Mouse (Mus musculus): Measurements from ENCODE around the gene Gng8.
A peak's percentile ranks its signal among the peaks of the same experiment; 100 is the strongest.

The Gng8 gene

GRCm38 (mm10) chr7:16908859-16909258 is 17.3 kb downstream of the Gng8 start:
- no peak for DNase-seq

- no peak for DNase-seq
These were observed 18.3 kb downstream of the Gng8 start for GRCm38 (mm10) chr7:16909909-16910308.

GRCm38 (mm10) chr7:16911904-16912303 is 20.3 kb downstream of the Gng8 start:
- DNase-seq, result no peak

- no peak for DNase-seq
These were observed 20.8 kb downstream of the Gng8 start for GRCm38 (mm10) chr7:16912360-16912759.

- peak in 1 of 2 experiments; percentile 72 for DNase-seq
These were observed 22.3 kb downstream of the Gng8 start for GRCm38 (mm10) chr7:16913806-16914452.

- DNase-seq, result no peak
These were observed 23.1 kb downstream of the Gng8 start for GRCm38 (mm10) chr7:16914453-16915343.

GRCm38 (mm10) chr7:16915461-16916340 is 24.1 kb downstream of the Gng8 start:
- DNase-seq, result no peak

- DNase-seq, result no peak
These were observed 25.0 kb downstream of the Gng8 start for GRCm38 (mm10) chr7:16916342-16917265.

GRCm38 (mm10) chr7:16917447-16917846 is 25.9 kb downstream of the Gng8 start:
- DNase-seq, result no peak

GRCm38 (mm10) chr7:16918014-16918413 is 26.4 kb downstream of the Gng8 start:
- no peak for DNase-seq

- DNase-seq, result no peak
These were observed 27.1 kb downstream of the Gng8 start for GRCm38 (mm10) chr7:16918670-16919069.

- DNase-seq, result no peak
These were observed 28.0 kb downstream of the Gng8 start for GRCm38 (mm10) chr7:16919395-16920149.

GRCm38 (mm10) chr7:16920150-16920579 is 28.6 kb downstream of the Gng8 start:
- no peak for DNase-seq

- DNase-seq, result no peak
These were observed 29.5 kb downstream of the Gng8 start for GRCm38 (mm10) chr7:16920818-16921791.

- DNase-seq, result no peak
These were observed 30.3 kb downstream of the Gng8 start for GRCm38 (mm10) chr7:16921881-16922335.

GRCm38 (mm10) chr7:16922360-16922973 is 30.9 kb downstream of the Gng8 start:
- DNase-seq, result no peak

GRCm38 (mm10) chr7:16923283-16924036 is 31.9 kb downstream of the Gng8 start:
- peak; percentile 34 to 37 for DNase-seq

- DNase-seq, result peak; percentile 98 to 99
These were observed 32.6 kb downstream of the Gng8 start, which contains the start of gene Calm3 for GRCm38 (mm10) chr7:16924037-16924834. Gene Calm3 (minus strand): TSS chr7:16924114.

All from spleen, adult 18-20 months (tissue).